Mouse (Mus musculus) urinary bladder, adult 18-20 months (tissue): ENCODE results near the gene Esr1.

Experiments used
- DNase-seq, 2 experiments: peaks; one replicate each; pipeline ENCODE4 v3.0.0; 2022; ENCODE audit warnings: low spot score in 2 of 2, mixed read lengths in 2 of 2

Esr1 gene

DNA sequence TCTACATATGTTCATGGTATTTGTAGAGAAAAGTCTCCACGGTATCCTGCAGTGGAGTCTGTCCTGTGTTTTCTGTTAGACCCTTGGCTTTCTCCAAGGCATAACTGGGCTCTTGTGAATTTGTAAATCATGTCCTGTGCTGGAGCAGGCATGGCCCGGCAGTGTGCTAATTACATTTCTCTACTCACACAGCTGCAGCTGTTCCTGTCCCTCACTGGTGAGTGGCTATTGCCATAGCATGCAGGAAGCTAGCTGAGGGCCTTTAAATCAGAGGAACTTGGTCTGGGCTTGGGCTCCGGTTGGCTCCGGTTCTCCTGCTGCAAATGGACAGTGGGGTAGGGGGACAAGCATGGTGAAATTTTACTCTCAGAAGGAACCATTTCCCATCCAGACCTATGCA is 226.7 kb downstream of the Esr1 start:
- DNase-seq = no peak

- no peak for DNase-seq
Observed at GRCm38 (mm10) chr10:4841039-4841438, 229.6 kb downstream of the Esr1 start.

DNA sequence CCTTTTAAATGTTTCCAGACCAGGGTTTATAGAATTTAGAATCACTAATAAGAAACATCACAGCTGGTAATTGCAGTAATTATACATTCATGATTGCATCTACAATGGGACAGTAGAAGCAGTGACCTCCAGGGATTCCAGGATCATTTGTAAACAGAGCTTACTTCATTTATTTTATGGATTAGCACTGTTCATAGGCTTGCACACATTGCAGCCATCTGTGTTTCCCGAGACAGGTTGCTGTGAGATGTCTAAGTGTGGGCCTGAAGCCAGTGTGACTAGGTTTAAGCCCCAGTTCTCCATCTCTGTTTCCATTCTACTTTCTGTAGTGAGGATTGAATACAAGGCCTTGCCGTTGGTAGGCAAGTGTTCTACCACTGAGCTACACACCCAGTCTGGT is 236.1 kb downstream of the Esr1 start:
- DNase-seq = no peak

DNA sequence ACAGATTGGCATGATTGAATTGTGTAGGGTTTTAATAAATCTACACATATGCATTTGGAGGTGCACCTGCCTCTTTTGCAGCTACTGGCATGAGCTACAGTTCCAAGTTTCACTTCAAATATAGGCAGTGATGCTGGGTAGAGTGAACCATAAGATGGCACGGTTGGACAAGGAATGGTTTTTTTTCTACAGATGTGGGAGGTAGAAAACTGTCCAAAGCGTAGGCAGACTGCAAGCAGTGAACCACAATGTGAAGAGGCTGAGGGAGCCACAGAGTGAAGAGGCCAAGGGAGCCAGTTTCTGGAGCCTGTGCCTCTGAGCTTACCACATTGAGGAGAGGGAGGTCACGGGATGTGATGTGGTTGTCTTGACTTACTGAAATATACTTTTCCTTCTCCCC is 238.5 kb downstream of the Esr1 start:
- DNase-seq = no peak

DNA sequence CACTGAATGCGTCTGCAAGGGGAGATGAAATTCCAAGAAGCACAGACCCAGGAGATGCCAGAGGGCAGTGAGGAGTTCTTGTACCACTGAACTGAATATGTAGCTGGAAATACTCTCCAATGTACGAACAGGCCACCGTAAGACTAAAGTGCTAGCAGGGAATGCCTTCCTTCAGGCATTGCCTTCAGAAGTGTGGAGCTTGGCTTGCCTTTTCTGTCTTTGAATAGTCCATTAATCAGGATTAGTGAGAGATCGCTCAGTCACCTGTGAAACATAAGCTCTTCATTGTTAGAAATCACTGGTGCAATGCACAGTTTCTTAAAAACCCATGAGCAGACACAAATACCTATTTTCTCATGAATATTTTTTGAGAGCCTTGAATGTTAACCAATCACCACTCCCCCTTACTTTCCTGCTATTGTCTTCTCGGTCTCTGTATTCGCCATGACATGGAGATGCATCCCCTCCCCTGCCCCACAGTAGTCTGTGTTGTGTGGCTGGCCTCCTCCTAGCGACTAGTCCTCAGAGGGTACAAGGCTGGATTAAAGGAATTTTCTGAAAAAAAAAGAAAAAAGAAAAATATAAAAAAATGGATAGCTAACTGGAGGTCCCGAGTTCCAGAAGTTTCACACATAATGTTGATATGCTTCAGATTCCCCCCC is 263.8 kb downstream of the Esr1 start:
- no peak for DNase-seq

- no peak for DNase-seq
Observed at GRCm38 (mm10) chr10:4881391-4881790, 270.0 kb downstream of the Esr1 start.

DNA sequence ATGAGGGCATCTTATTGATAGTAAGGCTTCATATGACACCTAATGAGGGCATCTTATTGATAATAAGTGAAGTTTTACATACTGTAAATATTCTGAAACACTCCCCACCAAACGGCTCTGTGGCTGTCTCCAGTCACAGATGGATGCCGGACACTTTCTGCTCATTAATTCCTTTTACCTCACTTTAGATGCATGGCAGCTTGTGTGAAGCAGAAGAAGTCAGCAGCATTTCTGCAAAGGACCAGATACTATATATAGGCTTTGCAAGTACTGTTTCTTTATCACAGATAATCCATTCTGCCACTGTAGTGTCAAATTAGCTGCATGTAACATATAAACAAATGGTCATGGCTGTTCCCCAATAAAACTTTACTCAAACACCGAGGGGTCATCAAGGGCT is 274.1 kb downstream of the Esr1 start:
- DNase-seq = no peak

DNA sequence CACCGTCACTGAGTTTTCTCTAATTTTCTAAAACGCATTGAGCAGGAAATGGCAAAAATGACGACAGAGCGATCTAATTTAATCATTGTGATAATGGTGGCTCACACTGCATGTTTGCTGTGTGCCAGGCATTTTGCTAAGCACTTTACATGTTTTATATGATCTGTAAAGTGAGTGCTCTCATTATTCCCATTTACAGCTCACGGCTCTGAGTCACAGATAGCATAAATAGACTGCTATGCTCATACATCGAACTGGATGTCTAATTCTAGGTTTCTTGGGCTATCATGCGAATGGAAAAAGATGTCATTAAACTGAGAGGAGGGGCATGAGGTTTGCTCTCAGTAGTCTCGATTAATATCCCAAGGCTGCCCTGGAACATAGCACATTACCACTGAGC is 274.6 kb downstream of the Esr1 start:
- no peak for DNase-seq

DNA sequence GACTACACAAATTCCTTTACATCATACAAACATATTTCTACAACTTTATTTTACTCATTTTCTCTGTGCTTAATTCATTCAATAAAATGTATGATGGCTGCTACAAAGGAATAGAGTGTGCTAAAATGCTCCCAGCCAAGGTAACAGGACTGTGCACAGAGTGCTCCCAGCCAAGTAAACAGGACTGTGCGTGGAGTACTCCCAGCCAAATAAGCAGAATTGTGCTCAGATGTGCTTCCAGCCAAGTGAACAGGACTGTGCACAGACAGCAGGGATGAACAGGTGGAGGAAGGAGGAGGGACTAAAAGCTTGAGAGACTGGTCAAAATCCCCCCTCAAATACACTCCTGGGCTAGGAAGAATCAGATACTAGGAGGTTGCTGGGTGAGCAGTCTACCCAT is 282.1 kb downstream of the Esr1 start:
- no peak for DNase-seq

DNA sequence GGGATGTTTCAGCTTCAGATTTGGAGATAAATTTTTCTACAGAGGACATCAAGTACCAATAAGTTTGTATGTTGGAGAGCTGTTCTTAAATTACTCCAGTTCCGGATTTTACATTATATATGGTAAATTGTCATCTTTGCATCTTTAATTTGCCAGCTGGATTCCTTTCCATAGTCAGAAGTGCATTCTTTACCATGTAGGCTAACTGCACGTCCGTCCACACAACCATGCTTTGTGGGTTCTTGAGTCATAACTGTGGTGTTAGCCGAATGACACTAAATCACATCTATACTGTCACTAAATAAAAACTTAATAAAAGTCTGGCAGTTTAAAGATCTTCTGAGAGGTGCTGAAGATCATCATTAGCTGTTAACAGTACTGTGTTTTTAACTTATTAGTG is 286.4 kb downstream of the Esr1 start:
- no peak for DNase-seq

- no peak for DNase-seq
Observed at GRCm38 (mm10) chr10:4900324-4900723, 288.9 kb downstream of the Esr1 start.

DNA sequence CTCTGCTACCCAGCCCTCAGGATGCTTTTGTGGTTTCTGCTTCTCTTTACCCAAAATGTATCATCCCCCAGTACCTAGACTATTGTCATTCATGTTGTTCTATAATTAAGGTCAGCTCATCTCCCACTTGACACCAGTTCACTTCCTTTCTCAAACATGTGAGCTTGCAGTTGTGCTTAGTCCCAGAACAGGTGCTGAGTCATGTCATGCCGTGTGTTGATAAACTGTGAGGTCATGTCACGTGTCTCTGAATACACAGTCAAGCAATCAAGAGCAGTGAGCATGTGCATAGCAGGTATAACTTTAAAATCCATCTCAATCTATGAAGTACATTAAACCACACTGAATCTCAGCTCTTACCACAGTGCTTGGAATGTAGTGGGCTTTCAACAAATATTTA is 297.9 kb downstream of the Esr1 start:
- no peak for DNase-seq

DNA sequence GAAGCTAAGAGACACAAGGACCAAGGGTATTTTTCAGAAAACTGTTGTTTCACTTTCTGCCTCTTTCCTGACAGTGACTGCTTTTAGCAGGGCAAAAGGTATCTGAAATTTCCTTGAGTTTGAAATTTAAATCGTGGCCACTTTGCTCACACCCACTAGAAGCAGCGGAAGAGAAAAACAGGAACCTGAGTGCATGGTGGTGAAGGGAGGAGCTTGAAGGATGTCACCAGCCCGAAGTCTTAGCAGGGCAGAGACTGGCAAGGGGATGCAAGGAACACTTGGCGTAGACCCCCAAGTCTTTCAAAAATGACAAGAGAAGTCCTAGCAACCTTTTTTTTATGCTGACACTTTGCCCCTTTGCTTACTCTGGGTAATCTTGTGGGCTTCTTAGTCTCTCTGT is 299.1 kb downstream of the Esr1 start:
- no peak for DNase-seq

DNA sequence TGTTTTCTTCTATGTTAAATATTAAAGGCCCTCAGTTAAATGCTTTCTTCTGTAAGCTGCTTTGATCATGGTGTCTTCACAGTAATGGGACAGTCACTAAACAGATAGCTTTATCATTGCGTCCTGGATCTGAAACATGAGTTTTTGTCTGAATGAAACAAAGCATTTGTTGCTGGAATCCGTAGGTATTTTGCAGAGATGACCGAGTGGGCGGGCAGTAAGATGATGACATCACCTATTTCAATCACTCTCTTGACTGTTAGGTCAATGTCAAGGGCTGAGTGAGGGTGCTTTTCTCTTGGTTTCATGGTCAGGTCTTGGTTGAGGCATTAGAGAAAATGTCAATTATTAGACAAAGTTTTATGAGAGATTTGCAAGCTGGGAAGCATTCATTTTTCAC is 307.7 kb downstream of the Esr1 start:
- no peak for DNase-seq

DNA sequence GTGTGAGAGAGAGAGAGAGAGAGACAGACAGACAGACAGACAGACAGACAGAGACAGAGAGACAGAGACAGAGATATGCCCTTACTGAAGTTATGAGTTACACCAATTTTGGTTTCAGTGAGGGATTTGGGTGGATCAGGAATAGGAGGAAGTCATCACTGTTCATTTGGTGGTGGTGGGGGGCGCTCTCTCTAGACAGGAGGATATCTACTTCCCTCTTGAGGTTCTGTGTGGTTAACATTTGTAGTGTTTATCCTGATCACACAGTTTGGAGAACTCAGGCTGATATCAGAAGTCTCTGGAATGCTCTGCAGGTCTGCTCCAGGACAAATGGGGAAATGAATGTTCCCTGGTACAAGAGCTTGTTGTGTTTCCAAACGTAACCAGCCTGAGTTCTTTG is 312.2 kb downstream of the Esr1 start:
- DNase-seq = no peak

- no peak for DNase-seq
Observed at GRCm38 (mm10) chr10:4924391-4924790, 313.0 kb downstream of the Esr1 start.

DNA sequence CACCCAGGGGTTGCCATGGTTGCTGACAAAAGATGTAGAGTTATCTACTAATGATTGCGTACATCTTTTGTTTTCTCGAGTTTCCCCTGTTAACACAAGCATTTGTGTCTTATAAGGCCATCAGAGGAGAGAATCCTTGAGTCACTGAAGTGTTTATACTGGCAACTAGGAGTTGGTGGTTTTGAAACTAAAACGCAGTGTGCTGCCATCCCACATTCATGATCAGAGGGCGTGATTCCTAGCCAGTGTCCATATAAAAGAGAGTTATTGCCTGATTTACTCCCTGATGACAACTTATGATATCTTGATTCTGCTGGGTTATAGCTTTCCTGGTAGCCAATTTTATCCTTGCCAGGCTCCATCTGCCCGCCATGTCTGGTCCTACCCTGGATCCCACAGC is 331.8 kb downstream of the Esr1 start:
- no peak for DNase-seq

- no peak for DNase-seq
Observed at GRCm38 (mm10) chr10:4944725-4945124, 333.3 kb downstream of the Esr1 start.

- DNase-seq = no peak
Observed at GRCm38 (mm10) chr10:4965768-4966167, 354.4 kb downstream of the Esr1 start.

DNA sequence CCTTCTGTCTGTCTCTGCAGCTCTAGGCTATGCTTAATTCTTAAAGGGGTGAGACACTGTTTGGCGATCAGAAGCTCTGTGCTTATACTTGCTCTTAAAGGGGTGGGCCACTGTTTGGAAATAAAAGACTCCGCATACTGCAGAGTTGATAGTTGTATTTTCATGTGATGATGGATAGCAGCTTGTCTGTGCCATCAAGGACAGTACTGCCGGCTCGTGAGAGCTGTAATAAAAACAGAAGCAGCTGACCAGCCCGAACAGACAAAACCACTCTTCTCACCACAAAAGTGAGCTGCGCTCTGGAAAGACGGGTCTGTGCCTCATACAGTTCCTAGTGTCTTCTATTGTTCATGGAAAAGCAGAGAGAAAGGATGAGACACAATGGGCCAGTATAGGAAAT is 359.8 kb downstream of the Esr1 start:
- no peak for DNase-seq

DNA sequence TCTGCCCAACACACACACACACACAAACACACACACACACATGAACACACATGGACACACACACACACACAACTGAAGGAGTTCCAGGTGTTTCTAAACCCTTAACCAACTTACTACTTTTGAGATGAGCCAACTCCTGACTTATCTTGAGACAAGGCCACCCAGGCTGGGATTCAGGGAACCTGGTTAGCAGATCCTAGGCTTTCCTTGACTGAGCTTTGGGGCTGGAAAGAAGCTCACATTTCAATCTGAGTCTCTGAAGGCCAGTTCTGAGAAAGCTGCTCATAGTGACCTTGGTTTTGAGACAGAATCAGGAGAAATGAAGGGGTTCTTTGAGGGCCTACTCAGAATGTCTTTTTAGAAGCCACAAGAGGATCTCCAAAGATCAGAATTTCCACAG is 360.2 kb downstream of the Esr1 start:
- no peak for DNase-seq

GRCm38 (mm10) chr10:4972026-4972425 is 360.6 kb downstream of the Esr1 start:
- no peak for DNase-seq

DNA sequence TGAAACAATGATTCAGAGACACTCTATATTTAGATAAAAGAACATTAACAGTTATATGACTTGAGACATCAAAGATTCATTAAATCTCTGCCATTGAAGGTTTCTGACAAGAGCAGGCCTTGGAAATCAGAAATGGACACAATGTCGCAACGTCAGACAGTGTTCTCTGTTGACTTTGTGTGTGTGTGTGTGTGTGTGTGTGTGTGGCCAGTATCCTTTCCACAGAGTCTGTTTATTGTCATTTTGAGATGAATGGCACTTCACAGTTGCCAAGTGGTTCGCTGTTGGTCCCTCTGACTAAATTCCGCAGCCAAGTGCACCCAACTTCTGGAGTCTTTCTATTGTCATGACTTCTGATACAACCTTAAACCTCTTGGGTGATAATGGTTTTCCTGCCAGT is 362.9 kb downstream of the Esr1 start:
- DNase-seq = no peak

GRCm38 (mm10) chr10:4976557-4976956 is 365.2 kb downstream of the Esr1 start:
- no peak for DNase-seq
